Mouse (Mus musculus): ENCODE measurements around the gene Gas2l2.

Gene Gas2l2

DNA sequence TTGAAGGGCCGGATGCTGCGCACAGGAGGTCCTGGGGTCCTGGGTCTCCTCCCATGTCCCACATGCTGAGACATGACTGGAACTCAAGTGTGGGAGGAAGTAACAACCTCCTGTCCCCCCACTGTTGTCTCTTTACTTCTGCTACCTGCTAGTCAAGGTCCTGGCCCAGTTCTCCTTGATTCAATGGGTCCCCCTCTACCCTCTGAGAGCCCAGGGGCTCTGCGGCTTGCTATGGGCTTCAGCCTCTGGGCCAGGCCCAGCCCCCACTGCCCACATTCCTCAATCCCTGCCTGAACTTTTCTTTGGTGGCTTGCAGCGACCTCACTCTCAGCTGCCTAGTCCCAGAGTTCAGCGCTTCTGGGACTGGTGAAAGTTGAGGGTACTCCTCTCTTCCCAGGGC is at the start of gene Gas2l2:
Gas2l2 (minus strand) TSS at position 101 of the 400 bp plus-strand sequence.
- no peak for DNase-seq (ENCODE audit: extremely low spot score)

DNA sequence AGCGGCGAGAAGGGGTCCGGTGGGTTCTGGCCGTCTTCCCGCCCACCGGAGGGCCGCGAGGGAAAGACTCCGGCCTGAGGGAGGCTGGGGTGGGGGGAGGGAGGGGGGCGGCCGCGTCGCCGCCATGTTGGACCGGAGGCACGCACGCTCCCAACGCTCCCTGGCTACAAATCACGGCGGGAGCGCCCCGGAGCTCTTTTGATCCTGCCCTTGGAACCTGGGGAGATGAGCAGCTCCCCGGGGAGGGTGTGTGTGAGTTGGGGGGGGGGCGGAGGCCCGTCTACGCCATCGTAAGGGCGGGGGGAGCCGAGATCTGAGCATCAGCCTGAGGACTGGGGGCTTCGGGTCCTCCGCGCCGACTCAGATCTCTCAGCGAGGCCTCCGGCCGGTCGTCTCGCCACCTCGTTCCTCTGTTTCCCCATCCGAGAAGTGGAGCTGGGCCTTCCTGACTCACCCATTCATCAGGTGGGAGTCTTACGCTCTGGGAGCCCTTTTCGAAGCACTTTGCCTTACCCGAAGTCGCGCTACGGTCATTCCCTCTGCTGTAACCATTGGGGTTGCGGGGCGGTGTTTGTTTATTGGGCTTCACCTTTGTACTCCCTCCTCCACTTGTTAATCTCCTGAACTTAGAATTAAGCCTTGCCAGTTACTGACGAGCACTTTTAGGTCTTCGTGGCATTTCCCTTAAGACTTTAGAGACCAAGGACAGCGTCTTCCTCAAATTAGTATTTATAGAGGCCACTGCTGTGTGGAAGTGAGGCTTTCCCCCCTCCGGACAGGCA is 44.2 kb upstream of the Gas2l2 start:
- no peak for DNase-seq (ENCODE audit: extremely low spot score)

DNA sequence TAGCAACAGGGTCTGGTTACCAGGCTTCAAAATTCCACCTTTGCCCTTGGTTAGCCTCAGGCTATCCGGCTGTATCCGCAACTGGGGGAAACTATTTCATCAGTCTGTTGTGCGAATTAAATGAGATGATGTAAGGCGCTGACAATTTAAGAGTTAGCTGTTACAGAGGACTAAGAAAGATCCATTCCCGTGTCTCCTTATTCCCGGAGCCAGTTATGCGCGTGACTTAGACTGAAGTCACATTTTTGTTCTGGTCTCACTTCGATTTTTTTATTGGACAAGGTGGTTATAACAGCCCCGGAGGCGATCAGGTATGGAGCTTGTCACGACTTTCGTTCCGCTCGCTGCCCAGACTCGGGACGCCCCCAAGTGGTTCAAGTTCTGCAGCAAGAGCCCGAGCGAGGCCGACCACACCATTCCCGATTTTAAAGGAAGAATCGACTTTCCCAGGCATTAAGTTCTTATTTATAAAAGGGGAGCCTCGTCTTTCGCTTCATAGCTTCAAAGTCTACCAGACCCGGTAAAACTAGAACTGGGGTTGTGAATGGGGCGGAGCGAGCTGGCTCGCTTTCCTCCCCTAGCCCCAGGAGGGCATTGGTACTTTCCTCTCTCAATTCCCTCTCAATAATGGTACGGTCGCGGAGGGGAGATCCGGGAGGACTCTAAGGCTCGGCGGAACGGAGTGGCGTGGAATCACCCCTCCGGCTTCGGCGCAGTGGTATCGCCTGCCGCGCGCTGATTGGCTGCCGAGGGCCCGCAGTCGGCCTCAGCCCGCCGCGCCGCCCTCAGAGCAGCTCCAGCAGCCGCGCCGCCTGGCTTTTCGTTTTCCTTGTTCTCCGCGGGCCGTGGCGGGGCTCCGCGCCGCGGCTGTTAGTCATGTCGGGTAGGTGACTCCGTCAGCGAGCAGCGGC is 43.3 kb upstream of the Gas2l2 start, which contains the start of gene Taf15:
Taf15 (plus strand) TSS at position 763 of the 911 bp plus-strand sequence.
- DNase-seq (ENCODE audit: extremely low spot score): peak; percentile 98

DNA sequence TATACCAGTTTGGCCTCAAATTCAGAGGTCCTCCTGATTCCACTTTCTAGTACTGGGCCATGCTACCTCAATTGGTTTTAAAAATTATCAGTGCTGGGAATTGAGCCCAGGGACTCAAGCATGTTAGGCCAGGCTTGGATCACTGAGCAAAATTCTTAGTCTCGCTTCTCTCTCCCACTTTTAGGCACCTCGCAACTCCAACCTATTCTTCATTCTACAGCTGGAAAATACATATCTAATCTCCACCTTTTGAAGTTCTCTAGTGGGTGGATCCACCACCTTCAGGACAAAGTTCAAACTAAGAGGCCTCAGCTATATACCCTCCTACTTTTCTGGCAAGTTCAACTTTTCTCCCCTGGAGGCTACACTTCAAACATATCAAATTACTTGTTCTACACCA is 42.5 kb upstream of the Gas2l2 start:
- DNase-seq (ENCODE audit: extremely low spot score): no peak

GRCm38 (mm10) chr11:83468765-83469164 is 39.5 kb upstream of the Gas2l2 start:
- no peak for DNase-seq (ENCODE audit: extremely low spot score)

- DNase-seq (ENCODE audit: extremely low spot score): no peak
Observed at GRCm38 (mm10) chr11:83467120-83467652, 37.9 kb upstream of the Gas2l2 start.

DNA sequence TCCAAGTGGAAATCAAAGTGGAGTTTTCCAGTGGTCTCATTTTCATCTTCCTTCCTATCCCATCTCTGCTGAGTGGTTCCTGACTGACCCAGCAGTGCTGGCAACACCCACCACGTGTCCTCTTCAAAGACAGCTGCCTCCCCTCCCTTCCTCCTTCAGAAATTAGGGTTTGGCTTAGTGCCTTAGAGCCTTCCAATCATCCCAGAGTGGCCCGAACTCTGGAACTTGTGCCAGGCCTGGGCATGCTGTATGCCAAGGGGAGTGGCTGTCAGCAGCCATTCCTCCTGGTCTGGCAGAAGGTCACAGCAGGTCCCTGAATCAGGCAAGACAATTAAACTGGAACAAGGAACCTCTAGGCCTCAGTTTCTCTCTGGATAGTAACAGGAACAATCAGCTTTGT is 36.7 kb upstream of the Gas2l2 start:
- DNase-seq (ENCODE audit: extremely low spot score): no peak

GRCm38 (mm10) chr11:83462711-83463244 is 33.5 kb upstream of the Gas2l2 start, which contains the start of gene Mmp28:
Gene Mmp28, minus strand, starts transcription at chr11:83463071.
- peak; percentile 60 for DNase-seq (ENCODE audit: extremely low spot score)

DNA sequence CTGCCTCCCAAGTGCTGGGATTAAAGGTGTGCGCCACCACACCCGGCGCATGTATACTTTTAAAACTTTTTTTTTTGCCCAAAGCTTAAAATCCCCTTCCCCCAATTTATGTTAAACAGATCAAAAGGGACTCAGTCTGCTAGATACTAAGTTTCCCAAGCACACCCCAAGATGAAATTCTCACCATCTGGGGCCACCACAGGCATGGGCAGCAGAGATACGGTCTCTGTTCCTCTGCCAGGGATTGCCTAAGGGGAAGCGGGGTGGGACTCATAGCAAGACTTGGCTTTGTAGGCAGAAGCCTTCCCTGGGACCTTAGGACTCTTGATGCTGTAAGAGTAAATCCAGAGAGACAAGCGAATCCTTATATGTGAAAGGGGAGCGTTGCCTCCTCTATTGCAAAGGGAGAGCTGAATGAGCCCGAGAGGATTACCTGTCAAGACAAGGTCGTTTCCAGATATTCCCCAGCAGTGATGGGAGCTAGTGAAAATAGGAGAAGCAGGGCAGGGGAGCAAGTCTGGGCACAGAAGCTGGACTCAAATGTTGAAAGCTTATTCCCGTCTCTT is 32.3 kb upstream of the Gas2l2 start:
- no peak for DNase-seq (ENCODE audit: extremely low spot score)

GRCm38 (mm10) chr11:83457912-83458601 is 28.8 kb upstream of the Gas2l2 start:
- DNase-seq (ENCODE audit: extremely low spot score): no peak

GRCm38 (mm10) chr11:83457257-83457656 is 28.0 kb upstream of the Gas2l2 start:
- no peak for DNase-seq (ENCODE audit: extremely low spot score)

DNA sequence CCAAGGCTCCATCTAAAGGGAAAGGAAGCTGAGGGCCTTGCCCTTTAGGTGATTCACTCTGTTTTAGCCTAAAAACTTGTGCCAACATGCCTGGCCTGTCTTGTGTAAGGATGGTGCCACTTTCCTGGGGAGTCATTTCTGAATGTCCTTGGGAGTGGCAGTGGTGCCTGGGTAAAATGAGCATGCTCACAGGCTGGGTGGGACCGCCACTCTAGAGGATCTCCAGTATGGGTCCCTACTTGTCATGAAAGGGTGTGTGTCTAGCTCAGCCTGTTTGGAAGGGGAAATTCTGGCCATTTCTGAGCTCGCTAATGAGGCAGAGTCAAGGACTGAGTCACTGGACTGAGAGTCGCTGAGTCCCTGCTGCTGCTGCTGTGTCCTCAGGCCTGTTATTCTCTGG is 26.4 kb upstream of the Gas2l2 start:
- no peak for DNase-seq (ENCODE audit: extremely low spot score)

DNA sequence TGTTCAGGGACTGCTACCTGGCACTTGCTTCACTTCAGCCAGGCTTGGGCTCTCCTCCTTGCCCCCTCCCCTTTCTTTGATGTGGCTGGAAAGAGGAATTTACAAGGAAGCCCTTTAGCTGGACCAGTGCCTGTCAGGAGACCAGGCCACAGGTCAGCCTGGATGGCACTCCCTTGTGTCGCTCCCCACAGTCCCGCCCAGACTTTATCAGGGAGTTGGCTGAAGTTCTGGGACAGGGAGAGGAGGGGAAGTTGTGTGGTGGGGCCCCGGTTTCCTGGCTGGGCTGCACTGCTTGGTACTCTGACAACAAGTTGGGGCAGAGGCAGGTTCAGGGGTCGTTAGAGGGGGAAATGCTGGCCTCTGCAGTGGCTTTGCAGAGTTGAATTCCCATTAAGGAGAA is 25.3 kb upstream of the Gas2l2 start:
- DNase-seq (ENCODE audit: extremely low spot score): no peak

- DNase-seq (ENCODE audit: extremely low spot score): no peak
Observed at GRCm38 (mm10) chr11:83451281-83451680, 22.0 kb upstream of the Gas2l2 start.

- no peak for DNase-seq (ENCODE audit: extremely low spot score)
Observed at GRCm38 (mm10) chr11:83450550-83450949, 21.3 kb upstream of the Gas2l2 start.

GRCm38 (mm10) chr11:83449298-83449697 is 20.0 kb upstream of the Gas2l2 start:
- DNase-seq (ENCODE audit: extremely low spot score): no peak

DNA sequence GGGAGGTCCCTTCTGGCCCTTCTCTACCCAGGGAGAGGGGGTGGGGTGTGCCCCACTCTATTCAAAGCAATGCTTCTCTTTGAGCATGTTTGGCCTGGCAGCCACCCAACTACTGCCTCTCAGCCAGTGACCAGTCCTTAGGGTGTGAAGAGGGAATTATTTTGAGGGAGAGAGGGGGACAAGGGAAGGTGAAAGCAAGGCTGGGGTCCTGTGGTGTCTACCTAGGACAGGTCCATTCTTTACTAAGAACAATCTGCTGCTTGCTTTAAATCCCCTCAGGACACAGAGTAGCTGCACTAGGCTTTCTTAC is 19.6 kb upstream of the Gas2l2 start:
- no peak for DNase-seq (ENCODE audit: extremely low spot score)

GRCm38 (mm10) chr11:83448021-83448926 is 19.0 kb upstream of the Gas2l2 start:
- peak; percentile 75 for DNase-seq (ENCODE audit: extremely low spot score)

GRCm38 (mm10) chr11:83447612-83448011 is 18.4 kb upstream of the Gas2l2 start:
- DNase-seq (ENCODE audit: extremely low spot score): no peak

- DNase-seq (ENCODE audit: extremely low spot score): no peak
Observed at GRCm38 (mm10) chr11:83445001-83445400, 15.7 kb upstream of the Gas2l2 start.
